Mouse (Mus musculus) thymus, adult 2 months (tissue): ENCODE measurements around the gene Dclk1. TPM values are rescaled to one million over a fixed set of nuclear protein-coding genes. Genes with fewer than 3 reads are reported as not detected.

Source experiments
- DNase-seq: peaks from one replicate; pipeline ENCODE4 v3.0.0; 2021
- H3K27ac ChIP-seq: fragments of 200-500 bp; 2 replicates; pipeline ENCODE4 v1.5.1; 2012; ENCODE audit warnings: low read length, control low read depth; ENCODE audit not compliant: control insufficient read depth, insufficient read depth
- H3K27me3 ChIP-seq: fragments of 200-500 bp; 2 replicates; pipeline ENCODE4 v1.6.1; 2012; ENCODE audit warnings: mild to moderate bottlenecking, low read length, moderate library complexity, mixed read lengths; ENCODE audit not compliant: control insufficient read depth, insufficient read depth
- H3K36me3 ChIP-seq: fragments of 200-500 bp; 2 replicates; pipeline ENCODE4 v1.6.1; 2012; ENCODE audit warnings: mild to moderate bottlenecking, low read length, moderate library complexity; ENCODE audit not compliant: control insufficient read depth, insufficient read depth
- H3K4me1 ChIP-seq: fragments of 200-500 bp; replicated peaks from 2 replicates; pipeline ENCODE4 v1.6.1; 2012; ENCODE audit warnings: low read length; ENCODE audit not compliant: control insufficient read depth, insufficient read depth
- H3K4me3 ChIP-seq: fragments of 200-500 bp; 2 replicates; pipeline ENCODE4 v1.5.1; 2012; ENCODE audit warnings: mild to moderate bottlenecking, low read length, control low read depth, moderate library complexity; ENCODE audit not compliant: control insufficient read depth, insufficient read depth
- CTCF ChIP-seq: fragments of 200-500 bp; IDR thresholded peaks from 2 replicates; pipeline ENCODE4 v1.5.1; 2012; ENCODE audit warnings: mild to moderate bottlenecking, control low read depth, low read length, moderate library complexity, borderline replicate concordance; ENCODE audit not compliant: control insufficient read depth, poor library complexity, insufficient read depth; ENCODE audit errors: extremely low read depth
- POLR2A ChIP-seq: fragments of 200-500 bp; IDR thresholded peaks from 2 replicates; pipeline ENCODE4 v1.6.1; 2012; ENCODE audit warnings: mild to moderate bottlenecking, low read length, control low read depth, moderate library complexity; ENCODE audit not compliant: control insufficient read depth, poor library complexity, insufficient read depth; ENCODE audit errors: extremely low read depth
- WGBS: fragments of 180-500 bp; shearing (Covaris S2); methylation state at CpG from one replicate; pipeline ENCODE4 v1.1.7; 2018; 5-methylcytosine and 5-hydroxymethylcytosine counted together
- polyA plus RNA-seq: library from polyadenylated mRNA; depleted of rRNA; stranded (reverse); fragments of >200 nt; gene quantifications from 2 replicates; pipeline ENCODE4 v1.2.3, GENCODE M21; 2012

Dclk1 gene
- polyA plus RNA-seq, 1 experiment, result 1.6 TPM

- no peak for DNase-seq
- 90% methylated on average over 5 of the region's 5 CpGs for WGBS
Measured at GRCm38 (mm10) chr3:55270920-55271319, 28.8 kb downstream of the Dclk1 start.

DNA sequence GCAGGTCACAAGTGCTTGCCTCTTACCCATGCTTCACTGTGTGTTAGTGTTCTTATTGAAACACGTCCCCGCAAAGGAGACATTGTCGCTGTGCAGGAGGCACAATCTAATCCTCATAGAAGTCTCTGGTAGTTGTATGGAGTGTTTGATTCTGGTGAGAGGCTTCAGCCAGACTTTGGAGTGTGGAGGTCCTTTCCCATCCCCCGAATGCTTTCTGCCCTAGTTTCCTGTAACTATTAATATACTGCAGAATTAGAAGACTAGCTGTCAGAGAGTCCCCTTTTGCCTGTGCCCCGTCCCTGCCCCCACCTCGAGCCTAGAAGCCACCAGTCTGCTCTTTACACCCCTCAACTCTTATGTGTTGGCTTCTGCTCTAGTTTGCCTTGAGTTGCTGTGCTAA, 30.4 kb downstream of the Dclk1 start:
- H3K4me1 ChIP-seq, result no peaks in the 10 kb centered on the region
- no peak for TF ChIP-seq CTCF
- H3K36me3 ChIP-seq, result no peaks in the 10 kb centered on the region
- 67% methylated on average over 6 of the region's 6 CpGs for WGBS
- H3K27me3 ChIP-seq, result no peaks in the 10 kb centered on the region
- no peak for DNase-seq
- no peak overlapping the region for H3K4me3 ChIP-seq
- no peak overlapping the region for H3K27ac ChIP-seq

More at GRCm38 (mm10) chr3:55270920-55271319, 28.8 kb downstream of the Dclk1 start:
- no peaks in the 10 kb centered on the region for H3K4me1 ChIP-seq
- no peaks in the 10 kb centered on the region for H3K27me3 ChIP-seq
- TF ChIP-seq CTCF, result no peak
- no peak for TF ChIP-seq POLR2A
- H3K36me3 ChIP-seq, result no peaks in the 10 kb centered on the region
- H3K27ac ChIP-seq, result no peak overlapping the region
- H3K4me3 ChIP-seq, result no peak overlapping the region

- DNase-seq, result no peak
- no peaks in the 10 kb centered on the region for H3K36me3 ChIP-seq
- no peaks in the 10 kb centered on the region for H3K4me1 ChIP-seq
- no peak overlapping the region for H3K27ac ChIP-seq
- TF ChIP-seq CTCF (no peak), POLR2A (no peak)
- no peaks in the 10 kb centered on the region for H3K27me3 ChIP-seq
- WGBS, result 95% methylated on average over 3 of the region's 3 CpGs
- H3K4me3 ChIP-seq, result no peak overlapping the region
Measured at GRCm38 (mm10) chr3:55276446-55276845, 34.3 kb downstream of the Dclk1 start.

GRCm38 (mm10) chr3:55276851-55277250, 34.7 kb downstream of the Dclk1 start:
- no peak for TF ChIP-seq CTCF
- TF ChIP-seq POLR2A, result no peak
- Histone ChIP-seq H3K27me3 (no peaks in the 10 kb centered on the region), H3K36me3 (no peaks in the 10 kb centered on the region), H3K4me3 (no peak overlapping the region), H3K27ac (no peak overlapping the region), H3K4me1 (no peaks in the 10 kb centered on the region)
- WGBS, result 91% methylated on average over 1 of the region's 1 CpGs
- no peak for DNase-seq

DNA sequence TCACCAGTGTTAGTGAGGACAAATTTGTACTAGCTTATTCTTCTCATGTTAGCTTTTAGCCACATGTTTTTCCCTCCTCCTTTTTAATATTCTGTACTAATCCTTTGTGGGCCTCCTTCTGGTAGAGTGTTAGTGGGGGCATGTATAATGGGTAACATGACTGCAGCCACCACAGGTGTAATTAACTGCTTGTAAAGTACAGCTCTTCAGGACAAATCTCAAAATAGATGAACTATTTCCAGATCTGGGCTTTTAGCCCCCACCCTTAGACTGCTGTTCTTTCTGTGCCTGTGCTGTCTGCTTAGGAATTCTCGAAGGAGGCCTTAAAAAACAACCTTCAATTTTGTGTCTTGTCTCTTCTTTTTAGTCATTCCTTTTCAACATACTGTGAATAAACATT, 35.7 kb downstream of the Dclk1 start:
- Histone ChIP-seq H3K36me3 (no peaks in the 10 kb centered on the region), H3K27me3 (no peaks in the 10 kb centered on the region), H3K4me1 (no peaks in the 10 kb centered on the region), H3K27ac (no peak overlapping the region), H3K4me3 (no peak overlapping the region)
- no peak for DNase-seq
- WGBS, result 94% methylated on average over 1 of the region's 1 CpGs
- no peak for TF ChIP-seq CTCF
- no peak for TF ChIP-seq POLR2A

- no peak for TF ChIP-seq POLR2A
- H3K36me3 ChIP-seq, result no peaks in the 10 kb centered on the region
- DNase-seq, result no peak
- WGBS, result 95% methylated on average over 4 of the region's 4 CpGs
- H3K27ac ChIP-seq, result no peak overlapping the region
- no peaks in the 10 kb centered on the region for H3K27me3 ChIP-seq
- no peak overlapping the region for H3K4me3 ChIP-seq
- H3K4me1 ChIP-seq, result no peaks in the 10 kb centered on the region
Measured at GRCm38 (mm10) chr3:55279923-55280322, 37.8 kb downstream of the Dclk1 start.

- DNase-seq, result no peak
- no peaks in the 10 kb centered on the region for H3K4me1 ChIP-seq
- H3K27me3 ChIP-seq, result no peaks in the 10 kb centered on the region
- H3K4me3 ChIP-seq, result no peak overlapping the region
- no peak overlapping the region for H3K27ac ChIP-seq
- no peaks in the 10 kb centered on the region for H3K36me3 ChIP-seq
- TF ChIP-seq CTCF, result no peak
- TF ChIP-seq POLR2A, result no peak
Measured at GRCm38 (mm10) chr3:55280471-55280870, 38.3 kb downstream of the Dclk1 start.

- H3K27me3 ChIP-seq, result no peaks in the 10 kb centered on the region
- no peak overlapping the region for H3K4me3 ChIP-seq
- H3K27ac ChIP-seq, result no peak overlapping the region
- no peak for DNase-seq
- 59% methylated on average over 3 of the region's 3 CpGs for WGBS
- TF ChIP-seq POLR2A (no peak), CTCF (no peak)
- no peaks in the 10 kb centered on the region for H3K36me3 ChIP-seq
- no peaks in the 10 kb centered on the region for H3K4me1 ChIP-seq
Measured at GRCm38 (mm10) chr3:55284215-55284614, 42.1 kb downstream of the Dclk1 start.
